Mouse (Mus musculus) heart, postnatal 0 days (tissue): ENCODE data around the gene Gm37240. TPM values are rescaled to one million over a fixed set of nuclear protein-coding genes. Genes with fewer than 3 reads are reported as not detected.

Experiments used
- ATAC-seq: fragments of 200-750 bp; cut with Nextera tagmentation; 2 replicates; pipeline ENCODE4 v1.8.0; 2017; ENCODE audit warnings: low read depth, moderate number of reproducible peaks, moderate library complexity; ENCODE audit not compliant: insufficient read depth
- DNase-seq: peaks from one replicate; pipeline ENCODE4 v3.0.0-alpha.2; 2016; ENCODE audit warnings: low spot score
- H3K27ac ChIP-seq: fragments of 300-500 bp; sonication (generic); 2 replicates; pipeline ENCODE4 v1.5.1; 2014; ENCODE audit warnings: low read depth, mild to moderate bottlenecking
- H3K27me3 ChIP-seq: fragments of 300-500 bp; sonication (generic); 2 replicates; pipeline ENCODE4 v1.6.1; 2014; ENCODE audit warnings: low read length, mixed read lengths; ENCODE audit not compliant: control insufficient read depth, insufficient read depth
- H3K36me3 ChIP-seq: fragments of 300-500 bp; sonication (generic); replicated peaks from 2 replicates; pipeline ENCODE4 v1.6.1; 2014; ENCODE audit warnings: low read length, mixed read lengths; ENCODE audit not compliant: control insufficient read depth, insufficient read depth
- H3K4me1 ChIP-seq: fragments of 300-500 bp; sonication (generic); 2 replicates; pipeline ENCODE4 v1.6.1; 2014; ENCODE audit warnings: antibody characterized with exemption; ENCODE audit not compliant: control insufficient read depth, insufficient read depth
- H3K4me2 ChIP-seq: fragments of 300-500 bp; sonication (generic); 2 replicates; pipeline ENCODE4 v1.6.1; 2014; ENCODE audit warnings: low read depth, mild to moderate bottlenecking, low read length, moderate library complexity
- H3K4me3 ChIP-seq: fragments of 300-500 bp; sonication (generic); 2 replicates; pipeline ENCODE4 v1.5.1; 2014; ENCODE audit warnings: low read depth, low read length
- H3K9ac ChIP-seq: fragments of 300-500 bp; sonication (generic); replicated peaks from 2 replicates; pipeline ENCODE4 v1.6.1; 2014; ENCODE audit warnings: low read depth, low read length, mixed read lengths
- H3K9me3 ChIP-seq: fragments of 300-500 bp; sonication (generic); replicated peaks from 2 replicates; pipeline ENCODE4 v1.6.1; 2016; ENCODE audit warnings: low read length; ENCODE audit not compliant: control insufficient read depth
- CTCF ChIP-seq: IDR thresholded peaks from 2 replicates; pipeline ENCODE4 v1.5.1; 2016; ENCODE audit warnings: antibody characterized with exemption, control low read depth, low read depth
- EP300 ChIP-seq: IDR thresholded peaks from 2 replicates; pipeline ENCODE4 v1.6.1; 2016; ENCODE audit warnings: antibody characterized with exemption, low read depth
- WGBS: fragments of 180-500 bp; shearing (Covaris S2); extraction: QIAGEN DNeasy Blood & Tissue Kit; methylation state at CpG from one replicate; pipeline ENCODE4 v1.1.7; 2014; 5-methylcytosine and 5-hydroxymethylcytosine counted together
- polyA plus RNA-seq: library from polyadenylated mRNA; unstranded; fragments of >200 nt; fragmentation: Nextera tagmentation; extraction: Ambion mirVana; gene quantifications from 2 replicates; pipeline ENCODE4 v1.2.1, GENCODE M21; 2015
- total RNA-seq: library from RNA; depleted of rRNA; stranded (reverse); fragments of >200 nt; gene quantifications from 2 replicates; pipeline ENCODE4 v1.2.3, GENCODE M21; 2014; ENCODE audit warnings: low replicate concordance

The Gm37240 gene
- total and polyA plus RNA-seq, 2 experiments from 2014 or later, result 21.7 to 72.1 TPM

GRCm38 (mm10) chr3:84735716-84736115, 1151.6 kb downstream of the Gm37240 start:
- Histone ChIP-seq H3K4me2 (no peak overlapping the region), H3K4me1 (no peaks in the 10 kb centered on the region), H3K27me3 (peaks cover 9% of the 10 kb centered on the region; the same call in 1 of the 2 replicates), H3K36me3 (no peaks in the 10 kb centered on the region), H3K9ac (no peak overlapping the region), H3K4me3 (no peak overlapping the region), H3K9me3 (no peaks in the 10 kb centered on the region), H3K27ac (no peak overlapping the region)
- ATAC-seq (no peak), DNase-seq (no peak)
- no peak for TF ChIP-seq EP300
- no peak for TF ChIP-seq CTCF
- 52% methylated on average over 10 of the region's 10 CpGs for WGBS

GRCm38 (mm10) chr3:84732516-84732915, 1154.8 kb downstream of the Gm37240 start:
- DNase-seq (no peak), ATAC-seq (no peak)
- no peak overlapping the region for H3K27ac ChIP-seq
- peaks cover 9% of the 10 kb centered on the region; the same call in 1 of the 2 replicates for H3K27me3 ChIP-seq
- H3K4me1 ChIP-seq, result no peaks in the 10 kb centered on the region
- peak overlapping the region; percentile 63 for H3K4me2 ChIP-seq
- no peak overlapping the region for H3K9ac ChIP-seq
- peak overlapping the region; percentile 37 for H3K4me3 ChIP-seq
- TF ChIP-seq CTCF, result no peak
- no peak for TF ChIP-seq EP300
- 27% methylated on average over 6 of the region's 6 CpGs for WGBS
- H3K9me3 ChIP-seq, result no peaks in the 10 kb centered on the region
- no peaks in the 10 kb centered on the region for H3K36me3 ChIP-seq

GRCm38 (mm10) chr3:84732016-84732502, 1155.3 kb downstream of the Gm37240 start:
- WGBS, result 9% methylated on average over 20 of the region's 20 CpGs
- TF ChIP-seq CTCF (no peak), EP300 (no peak)
- Histone ChIP-seq H3K27ac (no peak overlapping the region), H3K4me3 (peak overlapping the region; percentile 37), H3K4me2 (peak overlapping the region; percentile 63), H3K9ac (peak overlapping the region; percentile 32; the same call in 1 of the 2 replicates), H3K27me3 (peaks cover 9% of the 10 kb centered on the region; the same call in 1 of the 2 replicates), H3K9me3 (no peaks in the 10 kb centered on the region), H3K4me1 (no peaks in the 10 kb centered on the region), H3K36me3 (no peaks in the 10 kb centered on the region)
- ATAC-seq, result no peak
- no peak for DNase-seq

- ATAC-seq (no peak), DNase-seq (no peak)
- Histone ChIP-seq H3K27ac (no peak overlapping the region), H3K4me2 (peak overlapping the region; percentile 63), H3K9ac (no peak overlapping the region), H3K36me3 (no peaks in the 10 kb centered on the region), H3K9me3 (no peaks in the 10 kb centered on the region), H3K4me3 (peak overlapping the region; percentile 37), H3K4me1 (no peaks in the 10 kb centered on the region), H3K27me3 (peaks cover 9% of the 10 kb centered on the region; the same call in 1 of the 2 replicates)
- WGBS, result 32% methylated on average over 9 of the region's 9 CpGs
- TF ChIP-seq EP300 (no peak), CTCF (no peak)
Measured at GRCm38 (mm10) chr3:84731403-84732015, 1155.8 kb downstream of the Gm37240 start.

- Histone ChIP-seq H3K4me2 (no peak overlapping the region), H3K9ac (no peak overlapping the region), H3K27me3 (peaks cover 9% of the 10 kb centered on the region; the same call in 1 of the 2 replicates), H3K36me3 (no peaks in the 10 kb centered on the region), H3K4me1 (no peaks in the 10 kb centered on the region), H3K27ac (no peak overlapping the region), H3K9me3 (no peaks in the 10 kb centered on the region), H3K4me3 (no peak overlapping the region)
- ATAC-seq (no peak), DNase-seq (no peak)
- WGBS, result 51% methylated on average over 5 of the region's 5 CpGs
- TF ChIP-seq CTCF (no peak), EP300 (no peak)
Measured at GRCm38 (mm10) chr3:84731003-84731402, 1156.3 kb downstream of the Gm37240 start.
